Mouse (Mus musculus) midbrain, embryonic 12.5 days (tissue): ENCODE data around the gene 4921536K21Rik. TPM values are rescaled to one million over a fixed set of nuclear protein-coding genes. Genes with fewer than 3 reads are reported as not detected.

ENCODE experiments used
- ATAC-seq: fragments of 200-750 bp; cut with Nextera tagmentation; 2 replicates; pipeline ENCODE4 v1.8.0; 2017; ENCODE audit warnings: low read depth, moderate TSS enrichment, moderate library complexity; ENCODE audit not compliant: low FRiP score
- H3K27ac ChIP-seq: fragments of 300-500 bp; sonication (generic); replicated peaks from 2 replicates; pipeline ENCODE4 v1.5.1; 2016; ENCODE audit warnings: mild to moderate bottlenecking
- H3K27me3 ChIP-seq: fragments of 300-500 bp; sonication (generic); 2 replicates; pipeline ENCODE4 v1.6.1; 2016; ENCODE audit warnings: mild to moderate bottlenecking
- H3K36me3 ChIP-seq: fragments of 300-500 bp; sonication (generic); 2 replicates; pipeline ENCODE4 v1.6.1; 2016
- H3K4me1 ChIP-seq: fragments of 300-500 bp; sonication (generic); 2 replicates; pipeline ENCODE4 v1.6.1; 2016
- H3K4me2 ChIP-seq: fragments of 300-500 bp; sonication (generic); replicated peaks from 2 replicates; pipeline ENCODE4 v1.6.1; 2016; ENCODE audit warnings: mild to moderate bottlenecking, moderate library complexity
- H3K4me3 ChIP-seq: fragments of 300-500 bp; sonication (generic); 2 replicates; pipeline ENCODE4 v1.5.1; 2016; ENCODE audit warnings: mild to moderate bottlenecking
- H3K9ac ChIP-seq: fragments of 300-500 bp; sonication (generic); replicated peaks from 2 replicates; pipeline ENCODE4 v1.6.1; 2016; ENCODE audit warnings: mild to moderate bottlenecking, moderate library complexity
- H3K9me3 ChIP-seq: fragments of 300-500 bp; sonication (generic); 2 replicates; pipeline ENCODE4 v1.6.1; 2016; ENCODE audit warnings: mild to moderate bottlenecking
- WGBS: fragments of 180-500 bp; shearing (Covaris S2); methylation state at CpG from one replicate; pipeline ENCODE4 v1.1.7; 2016; 5-methylcytosine and 5-hydroxymethylcytosine counted together
- polyA plus RNA-seq: library from polyadenylated mRNA; unstranded; fragments of >200 nt; fragmentation: Nextera tagmentation; extraction: Ambion mirVana; gene quantifications from 2 replicates; pipeline ENCODE4 v1.2.1, GENCODE M21; 2016

4921536K21Rik gene
- polyA plus RNA-seq = 0.74 and 1.1 TPM in 2 replicates

DNA sequence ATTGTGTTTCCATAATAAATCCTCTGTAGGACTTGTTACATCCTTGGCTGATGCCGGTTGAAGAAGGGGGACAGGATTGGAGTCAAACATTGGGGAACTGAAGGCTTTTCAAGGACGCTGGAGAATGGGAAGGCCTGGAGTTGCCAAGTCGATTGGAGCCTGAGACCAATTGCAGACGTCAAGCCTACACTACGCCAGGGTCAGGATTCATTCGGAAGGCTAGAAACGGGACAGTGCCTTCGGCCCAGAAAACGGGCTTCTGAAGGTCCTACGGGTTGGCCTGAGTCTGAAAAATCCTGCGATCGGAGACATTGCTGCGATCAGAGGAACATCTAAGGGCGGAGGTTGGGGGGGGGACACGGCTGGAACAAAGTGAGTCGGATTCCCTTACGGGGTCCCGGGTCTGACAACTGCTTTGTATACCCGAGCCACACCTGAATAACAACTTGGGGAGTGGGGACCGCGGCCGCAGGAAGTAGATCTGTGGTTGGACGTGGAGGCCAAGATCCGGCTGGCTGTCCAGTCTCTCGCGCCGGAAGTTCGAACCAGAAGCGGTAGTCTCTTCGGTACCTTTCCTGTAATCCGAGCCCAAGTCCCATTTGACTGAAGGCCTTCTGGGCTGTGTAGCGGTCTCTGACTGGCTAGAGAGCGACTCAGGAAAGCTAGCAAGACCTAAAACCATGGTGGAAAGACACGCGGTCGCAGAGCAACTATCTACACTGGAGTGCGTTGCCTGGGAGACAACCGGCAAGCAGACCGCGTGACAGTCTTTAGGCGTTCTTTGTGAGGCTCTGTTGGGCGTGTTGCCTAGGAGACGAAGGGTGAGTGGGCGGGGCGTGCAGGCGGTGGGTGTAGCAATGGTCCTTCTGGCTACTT, at the start of gene 4921536K21Rik, which contains the start of gene Dusp18:
Gene 4921536K21Rik (minus strand): TSS at position 693 of the 876 bp plus-strand sequence.
Gene Dusp18 (plus strand): TSS at position 835 of the 876 bp plus-strand sequence.
- no peaks in the 10 kb centered on the region for H3K27me3 ChIP-seq
- H3K9me3 ChIP-seq = no peaks in the 10 kb centered on the region
- H3K4me1 ChIP-seq = 0 out of 2 replicates have a peak, but pooled peaks cover 6% of the 10 kb centered on the region
- peak within 1 kb of the TSS; percentile 71 for H3K9ac ChIP-seq
- peak; percentile 100 for ATAC-seq
- WGBS = 2% methylated on average over 46 of the region's 46 CpGs
- H3K36me3 ChIP-seq = peaks cover 28% of the 10 kb centered on the region
- H3K27ac ChIP-seq = peak within 1 kb of the TSS; percentile 88
- H3K4me3 ChIP-seq = peak within 1 kb of the TSS; percentile 48
- H3K4me2 ChIP-seq = peak within 1 kb of the TSS; percentile 71

DNA sequence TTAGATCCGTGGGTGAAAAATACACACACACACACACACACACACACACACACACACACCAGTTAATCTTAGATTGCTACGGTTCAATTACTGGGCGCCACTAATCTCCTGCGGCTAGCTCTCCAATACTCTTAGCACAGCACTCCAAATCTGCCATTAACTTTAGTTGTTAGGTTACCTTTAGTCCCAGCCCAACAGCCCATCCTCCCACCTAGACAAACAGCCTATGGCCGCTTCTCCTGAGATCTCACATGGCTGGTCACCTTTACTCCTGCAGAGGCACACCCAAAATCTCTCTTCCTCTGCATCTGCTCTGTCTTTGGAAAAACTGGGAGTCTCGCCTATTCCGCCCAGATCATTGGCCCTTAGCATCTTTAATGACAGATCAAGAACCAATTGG, 46.5 kb upstream of the 4921536K21Rik start:
- 83% methylated on average over 7 of the region's 7 CpGs for WGBS
- ATAC-seq = no peak
- no peaks in the 10 kb centered on the region for H3K36me3 ChIP-seq
- H3K4me3 ChIP-seq = no peak overlapping the region
- no peaks in the 10 kb centered on the region for H3K9me3 ChIP-seq
- peaks cover 4% of the 10 kb centered on the region; the same call in 1 of the 2 replicates for H3K27me3 ChIP-seq
- no peaks in the 10 kb centered on the region for H3K4me1 ChIP-seq
- H3K9ac ChIP-seq = no peak overlapping the region
- H3K27ac ChIP-seq = no peak overlapping the region
- no peak overlapping the region for H3K4me2 ChIP-seq

DNA sequence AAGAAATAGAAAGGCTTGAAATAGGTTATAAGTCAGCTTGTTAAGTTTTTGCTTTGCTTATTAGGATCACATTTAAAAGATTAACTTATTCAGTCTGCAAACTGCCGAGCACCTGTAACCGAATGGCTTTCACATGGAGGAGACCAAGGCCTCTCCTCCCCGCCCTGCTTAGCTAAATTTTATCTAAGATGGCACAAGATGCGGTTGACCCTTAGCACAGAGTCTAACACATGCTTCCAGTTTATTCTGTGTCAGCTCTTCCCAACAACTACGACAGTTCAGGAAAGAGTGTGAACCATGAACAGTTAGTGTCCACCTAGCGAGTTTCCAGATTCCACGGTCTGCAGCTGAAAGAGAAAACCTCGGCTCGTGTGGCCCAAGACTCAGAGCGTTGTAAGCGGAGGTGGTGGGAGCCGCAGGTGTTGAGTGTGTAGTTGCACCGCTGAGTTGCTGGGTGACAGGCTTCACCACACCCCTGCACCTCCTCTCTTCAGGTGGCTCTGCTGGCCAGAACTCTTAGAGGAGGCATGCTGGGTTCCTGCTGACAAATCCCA, 42.5 kb upstream of the 4921536K21Rik start:
- Histone ChIP-seq H3K27me3 (no peaks in the 10 kb centered on the region; the same call in 1 of the 2 replicates), H3K27ac (no peak overlapping the region), H3K4me3 (no peak overlapping the region), H3K36me3 (no peaks in the 10 kb centered on the region), H3K4me1 (no peaks in the 10 kb centered on the region), H3K9me3 (no peaks in the 10 kb centered on the region), H3K9ac (no peak overlapping the region), H3K4me2 (no peak overlapping the region)
- WGBS = 84% methylated on average over 13 of the region's 13 CpGs
- no peak for ATAC-seq

DNA sequence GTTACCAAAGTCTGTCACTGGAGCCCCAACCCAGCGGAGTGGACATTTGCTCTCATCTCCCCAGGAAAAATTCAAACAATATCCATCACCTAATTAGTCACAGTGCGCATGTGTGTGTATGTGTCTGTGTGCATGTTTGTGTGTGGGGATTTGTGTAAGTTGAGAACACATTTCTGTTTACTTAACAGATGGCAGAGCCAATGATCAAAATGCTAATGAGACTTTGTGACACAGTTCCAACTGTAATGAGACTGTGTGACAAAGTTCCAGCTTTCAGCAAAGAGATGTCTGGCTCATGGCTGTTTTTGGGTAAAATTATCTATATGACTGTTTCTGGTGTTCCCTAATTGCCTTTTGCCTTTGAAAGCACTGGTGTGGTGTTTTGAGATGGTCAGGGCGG, 41.4 kb upstream of the 4921536K21Rik start:
- ATAC-seq = no peak
- Histone ChIP-seq H3K4me3 (no peak overlapping the region), H3K9ac (no peak overlapping the region), H3K36me3 (no peaks in the 10 kb centered on the region), H3K4me2 (no peak overlapping the region), H3K27me3 (no peaks in the 10 kb centered on the region; the same call in 1 of the 2 replicates), H3K9me3 (no peaks in the 10 kb centered on the region), H3K27ac (no peak overlapping the region), H3K4me1 (peaks cover 9% of the 10 kb centered on the region)
- WGBS = 93% methylated on average over 3 of the region's 3 CpGs

DNA sequence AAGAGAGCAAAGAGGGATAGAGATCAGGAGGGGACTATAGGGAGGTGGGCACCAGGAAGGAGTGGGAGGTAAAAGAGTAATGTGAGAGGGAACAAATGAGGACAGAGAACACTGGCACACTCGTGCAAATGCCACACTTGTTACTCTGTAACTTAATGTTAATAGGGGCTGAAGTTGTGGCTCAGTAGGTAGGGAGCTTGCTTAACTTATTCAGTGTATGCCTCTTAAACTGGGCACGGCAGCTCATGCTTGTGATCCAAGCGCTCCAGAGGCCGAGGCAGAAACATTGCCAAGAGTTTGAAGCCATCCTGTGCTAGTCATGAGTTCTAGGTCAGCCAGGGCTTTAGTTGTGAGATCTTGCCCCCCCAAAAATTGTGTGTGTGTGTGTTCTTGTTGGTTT, 40.2 kb upstream of the 4921536K21Rik start:
- WGBS = 76% methylated on average over 4 of the region's 4 CpGs
- H3K9me3 ChIP-seq = no peaks in the 10 kb centered on the region
- H3K27ac ChIP-seq = no peak overlapping the region
- H3K36me3 ChIP-seq = no peaks in the 10 kb centered on the region
- no peak overlapping the region for H3K4me3 ChIP-seq
- no peak for ATAC-seq
- no peak overlapping the region for H3K4me2 ChIP-seq
- H3K4me1 ChIP-seq = peaks cover 14% of the 10 kb centered on the region
- H3K27me3 ChIP-seq = peaks cover 4% of the 10 kb centered on the region; the same call in 1 of the 2 replicates
- H3K9ac ChIP-seq = no peak overlapping the region

DNA sequence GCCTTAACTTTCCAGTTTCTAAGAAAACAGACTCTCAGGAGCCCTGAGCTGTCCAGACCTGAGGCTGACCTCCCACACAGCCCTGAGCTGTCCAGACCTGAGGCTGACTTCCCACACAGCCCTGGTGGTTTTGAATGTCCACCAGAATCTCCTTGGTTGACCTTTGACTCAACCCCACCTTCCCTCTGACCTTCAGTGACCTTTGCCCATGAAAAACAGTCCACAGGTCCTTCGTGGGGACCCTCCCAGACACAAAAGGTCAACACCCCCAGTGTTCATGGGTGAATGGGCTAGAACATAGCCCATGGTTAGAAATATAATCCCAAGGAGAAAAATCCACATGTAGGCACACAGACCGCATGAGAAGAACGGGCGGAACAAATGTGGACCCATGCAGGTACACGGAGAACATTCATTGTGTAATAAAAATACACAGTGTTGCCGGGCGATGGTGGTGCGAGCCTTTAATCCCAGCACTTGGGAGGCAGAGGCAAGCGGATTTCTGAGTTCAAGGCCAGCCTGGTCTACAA, 38.9 kb upstream of the 4921536K21Rik start:
- Histone ChIP-seq H3K4me3 (no peak overlapping the region), H3K4me2 (no peak overlapping the region), H3K9me3 (no peaks in the 10 kb centered on the region), H3K4me1 (peaks cover 14% of the 10 kb centered on the region), H3K9ac (no peak overlapping the region), H3K27me3 (peaks cover 4% of the 10 kb centered on the region; the same call in 1 of the 2 replicates), H3K36me3 (no peaks in the 10 kb centered on the region), H3K27ac (no peak overlapping the region)
- ATAC-seq = no peak
- 85% methylated on average over 9 of the region's 9 CpGs for WGBS

DNA sequence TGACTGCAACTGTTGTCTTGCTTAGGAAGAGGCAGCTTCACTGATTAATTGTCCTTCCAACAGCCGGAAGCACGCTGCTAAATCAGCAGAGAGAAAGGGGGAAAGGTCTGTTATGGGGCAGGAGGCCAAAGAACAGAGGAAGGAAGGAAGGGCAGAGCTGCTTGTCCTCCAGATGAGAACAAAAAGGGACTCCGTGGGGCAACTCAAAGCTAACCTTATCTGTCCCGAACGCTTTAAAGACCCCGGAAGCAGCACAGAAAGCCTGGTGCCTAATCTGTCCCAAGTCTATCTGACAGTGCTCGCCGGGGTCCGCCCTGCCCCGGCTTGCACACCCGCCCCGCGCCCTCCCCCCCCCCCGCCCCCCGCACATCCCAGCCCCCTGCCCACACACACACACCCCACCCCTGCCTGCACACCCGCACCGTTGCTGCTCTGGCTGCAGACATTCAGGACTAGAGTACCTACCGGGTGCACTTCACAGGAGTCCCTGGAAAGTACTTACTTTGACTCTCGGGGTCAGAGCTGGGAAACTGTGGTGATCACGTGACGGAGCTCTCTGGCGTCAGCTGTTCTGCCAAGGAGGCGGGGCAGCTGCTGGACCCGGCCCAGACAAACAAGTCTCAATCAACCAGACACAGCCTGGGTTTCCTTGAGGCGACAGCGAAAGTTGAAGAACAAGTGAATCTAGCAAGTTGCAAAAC, 36.8 kb upstream of the 4921536K21Rik start, which contains the start of gene Tcn2:
Gene Tcn2 (minus strand): TSS at position 649 of the 701 bp plus-strand sequence.
- under 1% methylated on average over 17 of the region's 26 CpGs for WGBS
- no peak within 1 kb of the TSS for H3K27ac ChIP-seq
- no peaks in the 10 kb centered on the region for H3K36me3 ChIP-seq
- peak within 1 kb of the TSS; percentile 62 for H3K9ac ChIP-seq
- peak within 1 kb of the TSS; percentile 57 for H3K4me3 ChIP-seq
- H3K27me3 ChIP-seq = peaks cover 4% of the 10 kb centered on the region; the same call in 1 of the 2 replicates
- H3K4me1 ChIP-seq = peaks cover 14% of the 10 kb centered on the region
- peak; percentile 82 for ATAC-seq
- H3K9me3 ChIP-seq = no peaks in the 10 kb centered on the region
- H3K4me2 ChIP-seq = peak within 1 kb of the TSS; percentile 83

DNA sequence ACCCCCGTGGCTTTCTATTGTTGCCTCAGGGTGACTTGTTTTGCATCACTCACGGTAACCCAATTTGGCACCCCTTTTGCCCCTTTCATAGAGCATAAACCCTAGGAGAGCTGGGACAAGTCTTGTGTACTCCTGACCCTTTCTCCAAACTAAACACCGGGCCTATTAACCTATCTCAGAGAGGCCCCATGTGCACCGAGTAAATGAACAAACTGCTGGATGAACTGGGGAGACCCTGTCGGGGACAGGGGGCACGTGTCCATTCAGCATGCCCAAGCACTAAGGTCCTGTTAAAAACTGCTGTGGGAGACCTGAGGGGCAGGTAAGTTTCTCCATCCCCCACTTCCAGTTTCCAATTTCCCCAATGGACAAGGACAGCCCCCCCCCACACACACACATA, 36.0 kb upstream of the 4921536K21Rik start:
- Histone ChIP-seq H3K27ac (no peak overlapping the region), H3K27me3 (peaks cover 4% of the 10 kb centered on the region; the same call in 1 of the 2 replicates), H3K36me3 (0 out of 2 replicates have a peak, but pooled peaks cover 3% of the 10 kb centered on the region), H3K4me3 (peak overlapping the region; percentile 57; the same call in 1 of the 2 replicates), H3K4me1 (peaks cover 14% of the 10 kb centered on the region), H3K9me3 (no peaks in the 10 kb centered on the region), H3K4me2 (peak overlapping the region; percentile 83), H3K9ac (peak overlapping the region; percentile 62; the same call in 1 of the 2 replicates)
- no peak; the same call in 1 of the 2 replicates for ATAC-seq
- WGBS = 26% methylated on average over 6 of the region's 6 CpGs

DNA sequence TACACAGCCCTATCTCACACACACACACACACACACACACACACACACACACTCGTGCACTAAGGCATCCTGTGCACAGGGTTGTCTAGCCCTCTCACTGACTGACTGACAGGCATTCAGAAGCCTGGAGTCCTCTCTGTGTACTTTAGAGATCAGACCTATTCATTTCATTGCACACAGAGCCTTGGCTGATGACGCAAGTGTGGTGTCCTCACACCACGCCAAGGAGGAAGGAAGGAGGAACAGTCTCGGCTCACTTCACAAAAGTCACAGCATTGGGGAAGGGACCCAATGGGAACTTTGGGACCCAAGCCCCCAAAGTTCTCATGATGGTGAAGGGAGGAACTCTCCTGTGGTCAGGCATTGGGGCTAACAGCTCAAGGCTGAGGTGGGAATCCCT, 35.1 kb upstream of the 4921536K21Rik start:
- Histone ChIP-seq H3K9ac (no peak overlapping the region), H3K4me2 (no peak overlapping the region), H3K4me1 (peaks cover 14% of the 10 kb centered on the region), H3K27me3 (peaks cover 4% of the 10 kb centered on the region; the same call in 1 of the 2 replicates), H3K27ac (no peak overlapping the region), H3K9me3 (no peaks in the 10 kb centered on the region), H3K36me3 (0 out of 2 replicates have a peak, but pooled peaks cover 3% of the 10 kb centered on the region), H3K4me3 (no peak overlapping the region)
- 75% methylated on average over 4 of the region's 4 CpGs for WGBS
- no peak for ATAC-seq

DNA sequence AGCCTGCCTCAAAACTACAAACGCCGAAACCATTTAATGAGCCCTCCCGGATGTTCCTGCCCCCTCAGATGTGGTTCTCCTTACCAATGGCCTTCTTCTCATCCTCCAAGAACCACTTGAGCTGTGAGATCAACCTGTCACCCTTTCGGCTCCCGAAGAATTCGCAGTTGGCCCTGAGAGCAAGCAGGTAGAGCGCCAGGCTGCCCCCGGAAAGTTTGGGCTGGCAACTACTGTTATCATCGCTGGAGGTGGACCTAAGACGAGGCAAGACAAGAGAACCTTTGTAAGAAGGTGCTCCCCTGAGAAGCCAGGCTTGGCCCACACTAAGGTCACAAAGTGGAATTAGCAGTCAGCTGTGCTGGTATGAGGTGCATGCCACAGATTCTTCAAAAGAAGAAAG, 31.0 kb upstream of the 4921536K21Rik start:
- Histone ChIP-seq H3K4me1 (peaks cover 1% of the 10 kb centered on the region; the same call in 1 of the 2 replicates), H3K27ac (no peak overlapping the region), H3K9me3 (no peaks in the 10 kb centered on the region), H3K4me3 (no peak overlapping the region), H3K9ac (no peak overlapping the region), H3K36me3 (peaks cover 10% of the 10 kb centered on the region; the same call in 1 of the 2 replicates), H3K4me2 (no peak overlapping the region), H3K27me3 (peaks cover 2% of the 10 kb centered on the region; the same call in 1 of the 2 replicates)
- 94% methylated on average over 10 of the region's 10 CpGs for WGBS
- no peak for ATAC-seq

DNA sequence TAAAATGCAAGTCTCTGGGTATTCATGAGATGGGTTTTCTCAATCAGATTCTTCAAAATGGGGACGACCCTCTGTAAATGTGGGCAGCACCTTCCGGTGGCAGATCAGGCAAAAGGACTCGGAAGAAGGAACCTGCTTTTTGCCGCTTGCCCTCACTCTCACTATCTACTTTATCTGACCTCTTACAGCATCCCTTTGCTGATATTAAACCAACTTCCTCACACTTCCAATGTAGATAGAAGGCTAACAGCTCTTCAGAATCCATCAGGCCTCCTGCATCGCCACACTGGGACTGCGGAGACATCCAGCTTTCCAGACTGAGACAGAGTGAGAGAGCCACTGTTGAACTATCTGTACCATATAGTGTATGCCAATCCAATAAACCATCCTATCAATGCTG, 27.8 kb upstream of the 4921536K21Rik start:
- H3K4me1 ChIP-seq = no peaks in the 10 kb centered on the region
- no peak overlapping the region for H3K27ac ChIP-seq
- H3K27me3 ChIP-seq = no peaks in the 10 kb centered on the region
- no peaks in the 10 kb centered on the region for H3K9me3 ChIP-seq
- no peak for ATAC-seq
- H3K36me3 ChIP-seq = peaks cover 10% of the 10 kb centered on the region; the same call in 1 of the 2 replicates
- H3K4me3 ChIP-seq = no peak overlapping the region
- 96% methylated on average over 6 of the region's 6 CpGs for WGBS
- H3K4me2 ChIP-seq = no peak overlapping the region
- no peak overlapping the region for H3K9ac ChIP-seq
